8 mouse cellular contexts compared by ENCODE assay signal in the genomic region with DNA sequence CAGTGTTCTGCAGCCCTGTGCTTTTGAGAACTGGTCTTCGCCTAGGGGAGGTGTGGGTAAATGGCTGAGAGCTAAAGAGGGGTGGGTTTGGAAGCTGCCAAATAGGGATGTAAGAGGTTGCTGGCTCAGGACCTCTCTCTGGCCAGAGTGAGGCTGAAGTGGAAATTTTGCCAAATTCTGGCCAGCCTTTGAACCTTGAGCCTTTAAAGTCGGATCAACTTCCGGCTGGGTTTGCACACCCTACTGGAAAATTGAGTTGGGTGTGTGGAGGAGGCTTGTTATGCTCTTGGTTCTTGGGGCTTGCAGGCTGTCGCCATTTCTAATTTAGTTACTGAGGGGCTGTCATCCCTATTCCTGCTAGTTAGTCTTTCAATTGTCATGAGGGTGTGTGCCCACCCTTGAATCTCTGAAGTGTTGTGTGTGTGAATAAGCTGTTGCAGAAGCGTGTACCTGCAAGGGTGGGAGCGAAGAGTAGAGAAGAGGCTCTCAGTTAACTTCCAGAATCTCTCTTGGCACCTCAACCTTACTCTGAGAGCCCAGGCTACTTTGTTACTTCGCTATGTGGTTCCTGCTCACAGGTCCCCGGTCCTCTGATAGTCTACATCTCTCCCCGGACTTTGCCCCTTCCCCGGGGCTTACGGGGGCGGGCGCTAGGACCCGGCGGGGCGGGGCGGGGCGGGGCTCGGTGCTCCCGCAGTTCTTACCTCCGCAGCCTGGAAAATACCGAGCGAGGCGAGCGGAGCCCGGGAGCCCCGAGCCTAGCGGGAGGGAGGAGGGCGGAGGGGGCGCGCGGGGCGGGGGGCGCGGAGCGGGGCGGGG. TPM values are rescaled to one million over a fixed set of nuclear protein-coding genes. Genes with fewer than 3 reads are reported as not detected.
DNase-seq lines count a peak whose midpoint lies in the region; ATAC-seq lines count a peak whose summit lies in the region.

No protein-coding gene starts in this region.

- H3K27ac ChIP-seq in forebrain, embryonic 10.5 days = peak overlapping the region; percentile 83
- H3K27ac ChIP-seq in intestine, embryonic 16.5 days (ENCODE audit: low read length) = peak overlapping the region; percentile 91
- peak overlapping the region; percentile 82 for H3K27ac ChIP-seq in liver, embryonic 15.5 days (replicated peaks)

- ATAC-seq in intestine, embryonic 16.5 days = peak; percentile 78
- ATAC-seq in liver, embryonic 15.5 days (ENCODE audit: insufficient read depth) = peak; percentile 43
- ATAC-seq in megakaryocyte-erythroid progenitor cell, adult 5-6 weeks (replicated peaks; ENCODE audit: low FRiP score, low TSS enrichment, poor library complexity, severe bottlenecking) = no peak

- WGBS in forebrain, embryonic 10.5 days = 6% methylated on average over 27 of the region's 37 CpGs
- 4% methylated on average over 20 of the region's 37 CpGs for WGBS in intestine, embryonic 16.5 days
- WGBS in liver, embryonic 15.5 days (ENCODE audit: insufficient replicate concordance) = 6% methylated on average over 35 of the region's 37 CpGs

- H3K4me1 ChIP-seq in forebrain, embryonic 10.5 days = peaks cover 37% of the 10 kb centered on the region
- peaks cover 36% of the 10 kb centered on the region for H3K4me1 ChIP-seq in intestine, embryonic 16.5 days (ENCODE audit: control insufficient read depth, insufficient read depth, low read length)
- H3K4me1 ChIP-seq in liver, embryonic 15.5 days (replicated peaks) = peaks cover 100% of the 10 kb centered on the region

- peaks cover 79% of the 10 kb centered on the region for H3K27me3 ChIP-seq in forebrain, embryonic 10.5 days (ENCODE audit: poor library complexity, severe bottlenecking)
- no peaks in the 10 kb centered on the region for H3K27me3 ChIP-seq in intestine, embryonic 16.5 days (replicated peaks; ENCODE audit: control insufficient read depth, insufficient read depth, low read length)
- no peaks in the 10 kb centered on the region for H3K27me3 ChIP-seq in liver, embryonic 15.5 days

- peak overlapping the region; percentile 86 for H3K9ac ChIP-seq in intestine, embryonic 16.5 days (ENCODE audit: low read depth, low read length)
- H3K9ac ChIP-seq in liver, embryonic 15.5 days = peak overlapping the region; percentile 79

- no peaks in the 10 kb centered on the region for H3K36me3 ChIP-seq in forebrain, embryonic 10.5 days (replicated peaks)
- H3K36me3 ChIP-seq in intestine, embryonic 16.5 days (ENCODE audit: control insufficient read depth, insufficient read depth, low read length) = no peaks in the 10 kb centered on the region
- H3K36me3 ChIP-seq in liver, embryonic 15.5 days (replicated peaks) = peaks cover 6% of the 10 kb centered on the region; the same call in 1 of the 2 replicates

- no peaks in the 10 kb centered on the region for H3K9me3 ChIP-seq in forebrain, embryonic 10.5 days
- H3K9me3 ChIP-seq in intestine, embryonic 16.5 days (ENCODE audit: control insufficient read depth, low read length) = no peaks in the 10 kb centered on the region
- H3K9me3 ChIP-seq in liver, embryonic 15.5 days (replicated peaks) = no peaks in the 10 kb centered on the region

- DNase-seq in right cerebral cortex, adult 18-20 months = peak; percentile 49
- no peak for DNase-seq in right cerebral cortex, postnatal 10 days (ENCODE audit: low spot score in 2 of 2)
- DNase-seq in adrenal gland, postnatal 10 days = peak; percentile 70
- peak; percentile 60 for DNase-seq in forebrain, embryonic 10.5 days (ENCODE audit: extremely low spot score, low spot score)
- DNase-seq in retina, postnatal 7 days (ENCODE audit: low read depth, low spot score) = peak; percentile 55

- H3K4me3 ChIP-seq in forebrain, embryonic 10.5 days = peak overlapping the region; percentile 82
- H3K4me3 ChIP-seq in intestine, embryonic 16.5 days (ENCODE audit: low read length) = peak overlapping the region; percentile 81
- peak overlapping the region; percentile 76 for H3K4me3 ChIP-seq in liver, embryonic 15.5 days (replicated peaks)

- H3K4me2 ChIP-seq in intestine, embryonic 16.5 days (ENCODE audit: low read depth, low read length) = peak overlapping the region; percentile 87
- H3K4me2 ChIP-seq in liver, embryonic 15.5 days = peak overlapping the region; percentile 95

RNA-seq across cellular contexts. Expression of a gene that starts 3.7 kb away (rescaled TPM):
- total RNA-seq in adrenal gland, postnatal 10 days (2021) = 100 to 1,000 TPM in 1 of 2 experiments, 10 to 100 TPM in 1; 53.2 to 109 TPM
- 9.1 and 9.6 TPM in 2 replicates for polyA plus RNA-seq in forebrain, embryonic 10.5 days (2016; fragmentation: Nextera tagmentation; extraction: Ambion mirVana)
- polyA plus RNA-seq in intestine, embryonic 16.5 days (2015; fragmentation: Nextera tagmentation; extraction: Ambion mirVana) = 101 and 106 TPM in 2 replicates
- polyA plus RNA-seq in liver, embryonic 15.5 days (2015; fragmentation: Nextera tagmentation; extraction: Ambion mirVana) = 122 and 143 TPM in 2 replicates
- total RNA-seq in megakaryocyte-erythroid progenitor cell, adult 5-6 weeks (2014; fragmentation: Nextera tagmentation) = 257 and 310 TPM in 2 replicates
- total RNA-seq in megakaryocyte-erythroid progenitor cell, adult 5-6 weeks (2017) = 103 and 198 TPM in 2 replicates

RNA-seq across cellular contexts. Expression of a gene that starts 18.6 kb away (rescaled TPM):
- total RNA-seq in adrenal gland, postnatal 10 days (2021) = 10 to 100 TPM; 14.6 to 18.5 TPM
- polyA plus RNA-seq in forebrain, embryonic 10.5 days (2016; fragmentation: Nextera tagmentation; extraction: Ambion mirVana) = 18.4 and 25.9 TPM in 2 replicates
- 13.4 and 17.3 TPM in 2 replicates for polyA plus RNA-seq in intestine, embryonic 16.5 days (2015; fragmentation: Nextera tagmentation; extraction: Ambion mirVana)
- 5.2 and 5.9 TPM in 2 replicates for polyA plus RNA-seq in liver, embryonic 15.5 days (2015; fragmentation: Nextera tagmentation; extraction: Ambion mirVana)
- total RNA-seq in megakaryocyte-erythroid progenitor cell, adult 5-6 weeks (2014; fragmentation: Nextera tagmentation) = 6.1 and 15.3 TPM in 2 replicates
- 0.70 and 1.6 TPM in 2 replicates for total RNA-seq in megakaryocyte-erythroid progenitor cell, adult 5-6 weeks (2017)

RNA-seq across cellular contexts. Expression of a gene that starts 27.3 kb away (rescaled TPM):
- total RNA-seq in adrenal gland, postnatal 10 days (2021) = 10 to 100 TPM; 47.2 to 74.1 TPM
- 11.7 and 12.9 TPM in 2 replicates for polyA plus RNA-seq in forebrain, embryonic 10.5 days (2016; fragmentation: Nextera tagmentation; extraction: Ambion mirVana)
- polyA plus RNA-seq in intestine, embryonic 16.5 days (2015; fragmentation: Nextera tagmentation; extraction: Ambion mirVana) = 60.9 and 61.8 TPM in 2 replicates
- polyA plus RNA-seq in liver, embryonic 15.5 days (2015; fragmentation: Nextera tagmentation; extraction: Ambion mirVana) = 14.5 and 19.8 TPM in 2 replicates
- 68.9 and 88.4 TPM in 2 replicates for total RNA-seq in megakaryocyte-erythroid progenitor cell, adult 5-6 weeks (2014; fragmentation: Nextera tagmentation)
- total RNA-seq in megakaryocyte-erythroid progenitor cell, adult 5-6 weeks (2017) = 20.1 and 31.0 TPM in 2 replicates

Comparison
In these comparisons a context has a peak if more than half of its experiments do, and no peak if none do; other contexts are left out.
1. DNase-seq: peak in right cerebral cortex, adult 18-20 months (single experiment), adrenal gland, postnatal 10 days (single experiment), forebrain, embryonic 10.5 days (single experiment) and retina, postnatal 7 days (single experiment); none in right cerebral cortex, postnatal 10 days (0 of 2).
2. Peak in every context shown above with its lines, with median percentiles within 50 percentile points of each other: H3K27ac ChIP-seq and H3K4me3 ChIP-seq.